Mouse (Mus musculus) layer of hippocampus, adult 9-11 months (tissue): Measurements from ENCODE around the gene Spryd3.

ENCODE experiments used
- DNase-seq: peaks from one replicate; pipeline ENCODE4 v3.0.0; 2022

Spryd3 gene

GRCm38 (mm10) chr15:102112181-102112580 lies 23.9 kb downstream of the Spryd3 start:
- no peak for DNase-seq

GRCm38 (mm10) chr15:102111495-102111829 lies 24.6 kb downstream of the Spryd3 start:
- no peak for DNase-seq

- no peak for DNase-seq
Observed at GRCm38 (mm10) chr15:102110701-102111494, 25.1 kb downstream of the Spryd3 start.

- no peak for DNase-seq
Observed at GRCm38 (mm10) chr15:102110271-102110670, 25.8 kb downstream of the Spryd3 start.

GRCm38 (mm10) chr15:102108651-102109525 lies 27.1 kb downstream of the Spryd3 start:
- peak; percentile 81 for DNase-seq

GRCm38 (mm10) chr15:102107689-102108573 lies 28.1 kb downstream of the Spryd3 start:
- no peak for DNase-seq

GRCm38 (mm10) chr15:102106754-102107456 lies 29.1 kb downstream of the Spryd3 start:
- no peak for DNase-seq

- no peak for DNase-seq
Observed at GRCm38 (mm10) chr15:102105764-102106730, 30.0 kb downstream of the Spryd3 start.

GRCm38 (mm10) chr15:102105360-102105759 lies 30.7 kb downstream of the Spryd3 start:
- DNase-seq: no peak

- DNase-seq: no peak
Observed at GRCm38 (mm10) chr15:102103947-102104555, 32.0 kb downstream of the Spryd3 start.

- DNase-seq: no peak
Observed at GRCm38 (mm10) chr15:102103371-102103946, 32.6 kb downstream of the Spryd3 start.

- DNase-seq: no peak
Observed at GRCm38 (mm10) chr15:102102548-102103121, 33.4 kb downstream of the Spryd3 start.

GRCm38 (mm10) chr15:102101672-102102541 lies 34.1 kb downstream of the Spryd3 start:
- DNase-seq: no peak

GRCm38 (mm10) chr15:102100996-102101671 lies 34.9 kb downstream of the Spryd3 start:
- no peak for DNase-seq

- DNase-seq: peak; percentile 77
Observed at GRCm38 (mm10) chr15:102100161-102100981, 35.7 kb downstream of the Spryd3 start, which contains the start of gene Tns2. TSS of gene Tns2 (plus strand) at chr15:102100413.

- DNase-seq: no peak
Observed at GRCm38 (mm10) chr15:102099771-102100160, 36.3 kb downstream of the Spryd3 start.

- no peak for DNase-seq
Observed at GRCm38 (mm10) chr15:102099260-102099659, 36.8 kb downstream of the Spryd3 start.
